Mouse (Mus musculus) kidney, adult 2 months (tissue): ENCODE measurements around the gene Sf3a2. TPM values are rescaled to one million over a fixed set of nuclear protein-coding genes. Genes with fewer than 3 reads are reported as not detected.

Source experiments
- DNase-seq: peaks from one replicate; pipeline ENCODE4 v3.0.0; 2021
- H3K27ac ChIP-seq: fragments of 200-500 bp; 2 replicates; pipeline ENCODE4 v1.5.1; 2012; ENCODE audit warnings: low read depth, low read length, control low read depth, inconsistent platforms; ENCODE audit not compliant: insufficient read depth
- H3K27me3 ChIP-seq: fragments of 200-500 bp; replicated peaks from 2 replicates; pipeline ENCODE4 v1.6.1; 2012; ENCODE audit warnings: mild to moderate bottlenecking, moderate library complexity, low read length, inconsistent platforms; ENCODE audit not compliant: control insufficient read depth, insufficient read depth
- H3K36me3 ChIP-seq: fragments of 200-500 bp; 2 replicates; pipeline ENCODE4 v1.6.1; 2012; ENCODE audit warnings: mild to moderate bottlenecking, moderate library complexity, low read length, inconsistent platforms; ENCODE audit not compliant: control insufficient read depth, insufficient read depth
- H3K4me1 ChIP-seq: fragments of 200-500 bp; 2 replicates; pipeline ENCODE4 v1.6.1; 2011; ENCODE audit warnings: low read length; ENCODE audit not compliant: control insufficient read depth, insufficient read depth
- H3K4me3 ChIP-seq: fragments of 200-500 bp; 2 replicates; pipeline ENCODE4 v1.5.1; 2011; ENCODE audit warnings: mild to moderate bottlenecking, low read depth, low read length, control low read depth; ENCODE audit not compliant: insufficient read depth
- CTCF ChIP-seq: fragments of 200-500 bp; conservative IDR thresholded peaks from 2 replicates; pipeline ENCODE4 v1.5.1; 2011; ENCODE audit warnings: low read depth, mild to moderate bottlenecking, control low read depth, low read length, moderate library complexity, mixed read lengths; ENCODE audit not compliant: insufficient read depth, insufficient read length
- POLR2A ChIP-seq: fragments of 200-500 bp; IDR thresholded peaks from one replicate; pipeline ENCODE4 v1.6.1; 2011; ENCODE audit warnings: low read depth, low read length, control low read depth
- WGBS: fragments of 180-500 bp; shearing (Covaris S2); methylation state at CpG from one replicate; pipeline ENCODE4 v1.1.7; 2018; 5-methylcytosine and 5-hydroxymethylcytosine counted together
- polyA plus RNA-seq: library from polyadenylated mRNA; depleted of rRNA; stranded (reverse); fragments of >200 nt; gene quantifications from 2 replicates; pipeline ENCODE4 v1.2.3, GENCODE M21; 2012

The Sf3a2 gene
- polyA plus RNA-seq, 1 experiment, result 23.1 TPM

- WGBS, result 79% methylated on average over 2 of the region's 2 CpGs
- Histone ChIP-seq H3K27me3 (no peaks in the 10 kb centered on the region), H3K27ac (no peak overlapping the region), H3K4me1 (no peaks in the 10 kb centered on the region), H3K4me3 (no peak overlapping the region), H3K36me3 (no peaks in the 10 kb centered on the region; the same call in none of the 2 replicates)
- DNase-seq, result no peak
- no peak for TF ChIP-seq POLR2A
- no peak for TF ChIP-seq CTCF
Measured at GRCm38 (mm10) chr10:80787517-80787916, 10.5 kb upstream of the Sf3a2 start.

- no peaks in the 10 kb centered on the region for H3K4me1 ChIP-seq
- no peak overlapping the region for H3K4me3 ChIP-seq
- no peak for TF ChIP-seq POLR2A
- no peak for TF ChIP-seq CTCF
- no peaks in the 10 kb centered on the region; the same call in 1 of the 2 replicates for H3K36me3 ChIP-seq
- no peaks in the 10 kb centered on the region for H3K27me3 ChIP-seq
- 85% methylated on average over 19 of the region's 19 CpGs for WGBS
- no peak for DNase-seq
- H3K27ac ChIP-seq, result no peak overlapping the region
Measured at GRCm38 (mm10) chr10:80790761-80791404, 7.1 kb upstream of the Sf3a2 start.

- 80% methylated on average over 33 of the region's 33 CpGs for WGBS
- TF ChIP-seq CTCF (no peak), POLR2A (no peak)
- H3K27ac ChIP-seq, result no peak overlapping the region
- no peaks in the 10 kb centered on the region for H3K36me3 ChIP-seq
- DNase-seq, result no peak
- no peaks in the 10 kb centered on the region for H3K4me1 ChIP-seq
- no peaks in the 10 kb centered on the region for H3K27me3 ChIP-seq
- no peak overlapping the region for H3K4me3 ChIP-seq
Measured at GRCm38 (mm10) chr10:80791476-80792174, 6.4 kb upstream of the Sf3a2 start.

- no peak for DNase-seq
- no peak for TF ChIP-seq CTCF
- TF ChIP-seq POLR2A, result no peak
- Histone ChIP-seq H3K27me3 (no peaks in the 10 kb centered on the region), H3K4me1 (peaks cover 4% of the 10 kb centered on the region; the same call in 1 of the 2 replicates), H3K27ac (no peak overlapping the region), H3K36me3 (no peaks in the 10 kb centered on the region), H3K4me3 (no peak overlapping the region)
- 62% methylated on average over 41 of the region's 41 CpGs for WGBS
Measured at GRCm38 (mm10) chr10:80792175-80793032, 5.6 kb upstream of the Sf3a2 start.

- WGBS, result 83% methylated on average over 13 of the region's 13 CpGs
- DNase-seq, result no peak
- Histone ChIP-seq H3K4me1 (peaks cover 4% of the 10 kb centered on the region; the same call in 1 of the 2 replicates), H3K27me3 (no peaks in the 10 kb centered on the region), H3K27ac (no peak overlapping the region), H3K4me3 (no peak overlapping the region), H3K36me3 (no peaks in the 10 kb centered on the region)
- TF ChIP-seq POLR2A, result no peak
- TF ChIP-seq CTCF, result no peak
Measured at GRCm38 (mm10) chr10:80793033-80793784, 4.8 kb upstream of the Sf3a2 start.

GRCm38 (mm10) chr10:80793803-80794202 lies 4.2 kb upstream of the Sf3a2 start:
- WGBS, result 55% methylated on average over 4 of the region's 4 CpGs
- Histone ChIP-seq H3K27ac (no peak overlapping the region), H3K36me3 (no peaks in the 10 kb centered on the region), H3K4me3 (no peak overlapping the region), H3K4me1 (peaks cover 4% of the 10 kb centered on the region; the same call in 1 of the 2 replicates), H3K27me3 (no peaks in the 10 kb centered on the region)
- TF ChIP-seq CTCF, result no peak
- TF ChIP-seq POLR2A, result no peak
- peak; percentile 34 for DNase-seq
